Mouse (Mus musculus): ENCODE measurements around the gene Ttc28.

Gene Ttc28

DNA sequence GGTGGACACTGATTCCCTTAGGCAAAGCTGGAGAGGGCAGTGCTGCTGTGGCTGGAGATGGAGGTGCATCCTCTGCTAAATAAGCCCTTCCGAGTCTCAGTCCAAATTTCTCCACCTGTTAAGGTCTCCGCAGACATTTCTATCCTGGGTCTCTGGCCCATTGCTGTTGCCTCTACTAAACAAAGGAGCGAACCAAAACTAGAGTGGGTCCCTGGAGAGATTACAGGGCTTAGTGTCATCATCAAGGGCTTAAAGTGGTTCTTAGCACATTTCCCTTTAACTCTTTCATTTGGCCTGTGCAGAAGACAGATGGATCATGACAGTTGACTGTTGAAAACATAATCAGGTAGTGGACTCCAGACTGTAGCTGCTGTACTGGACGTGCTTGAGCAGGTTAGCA, 9.0 kb downstream of the Ttc28 start:
- no peak for DNase-seq

DNA sequence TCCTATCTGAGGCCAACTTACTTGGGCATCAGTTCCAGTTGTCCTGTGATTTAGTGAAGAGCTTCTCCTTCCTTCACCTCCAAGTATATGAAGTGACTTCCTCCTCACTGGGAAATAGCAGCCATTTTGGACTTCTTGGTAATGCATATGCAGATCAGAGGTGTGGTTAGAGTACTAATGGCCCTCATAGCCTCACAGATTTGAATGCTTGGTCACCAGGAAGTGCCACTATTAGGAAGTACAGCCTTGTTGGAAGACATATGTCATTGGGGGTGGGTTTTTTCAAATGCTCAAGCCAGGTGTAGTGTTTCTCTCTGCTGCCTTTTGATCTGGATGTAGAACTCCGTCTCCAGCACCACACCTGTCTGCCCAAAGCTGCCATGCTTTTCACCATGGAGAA, 10.3 kb downstream of the Ttc28 start:
- no peak for DNase-seq

DNA sequence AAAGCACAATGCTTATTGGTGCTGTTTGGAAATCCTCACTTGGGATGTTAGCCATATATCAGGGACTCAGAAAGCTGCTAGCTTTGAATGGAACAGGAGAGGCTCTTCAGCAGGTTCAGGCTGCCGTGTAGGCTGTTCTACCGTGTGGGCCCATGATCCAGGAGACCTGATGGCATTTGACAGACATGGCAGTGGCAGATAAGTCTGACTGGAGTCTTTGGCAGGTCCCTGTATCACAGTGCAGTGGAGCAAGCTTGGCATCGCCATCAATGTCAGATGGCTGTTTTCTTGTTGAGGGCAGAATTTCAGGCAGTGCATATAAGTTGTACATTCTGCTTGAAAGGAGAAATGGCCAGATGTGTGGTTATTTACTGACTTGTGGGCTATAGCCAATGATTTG, 11.0 kb downstream of the Ttc28 start:
- no peak for DNase-seq

- DNase-seq = no peak
Observed at GRCm38 (mm10) chr5:110897114-110897788, 17.6 kb downstream of the Ttc28 start.

- DNase-seq = no peak
Observed at GRCm38 (mm10) chr5:110898169-110898568, 18.6 kb downstream of the Ttc28 start.

- DNase-seq = no peak
Observed at GRCm38 (mm10) chr5:110898785-110899184, 19.2 kb downstream of the Ttc28 start.

- no peak for DNase-seq
Observed at GRCm38 (mm10) chr5:110900331-110900730, 20.7 kb downstream of the Ttc28 start.

DNA sequence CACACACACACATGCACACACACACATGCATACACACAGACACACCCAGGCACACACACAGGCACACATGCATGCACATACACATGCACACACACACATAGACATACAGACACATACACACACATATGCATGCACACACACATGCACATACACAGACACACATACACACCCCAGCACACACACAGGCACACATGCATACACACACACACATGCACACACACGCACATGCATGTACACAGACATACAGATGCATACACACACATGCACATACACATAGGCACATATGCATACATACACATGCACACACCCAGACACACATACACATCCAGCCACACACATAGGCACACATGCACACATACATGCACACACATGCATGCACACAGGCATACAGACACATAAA, 27.1 kb downstream of the Ttc28 start:
- DNase-seq = no peak

GRCm38 (mm10) chr5:110908879-110909278, 29.3 kb downstream of the Ttc28 start:
- no peak for DNase-seq

DNA sequence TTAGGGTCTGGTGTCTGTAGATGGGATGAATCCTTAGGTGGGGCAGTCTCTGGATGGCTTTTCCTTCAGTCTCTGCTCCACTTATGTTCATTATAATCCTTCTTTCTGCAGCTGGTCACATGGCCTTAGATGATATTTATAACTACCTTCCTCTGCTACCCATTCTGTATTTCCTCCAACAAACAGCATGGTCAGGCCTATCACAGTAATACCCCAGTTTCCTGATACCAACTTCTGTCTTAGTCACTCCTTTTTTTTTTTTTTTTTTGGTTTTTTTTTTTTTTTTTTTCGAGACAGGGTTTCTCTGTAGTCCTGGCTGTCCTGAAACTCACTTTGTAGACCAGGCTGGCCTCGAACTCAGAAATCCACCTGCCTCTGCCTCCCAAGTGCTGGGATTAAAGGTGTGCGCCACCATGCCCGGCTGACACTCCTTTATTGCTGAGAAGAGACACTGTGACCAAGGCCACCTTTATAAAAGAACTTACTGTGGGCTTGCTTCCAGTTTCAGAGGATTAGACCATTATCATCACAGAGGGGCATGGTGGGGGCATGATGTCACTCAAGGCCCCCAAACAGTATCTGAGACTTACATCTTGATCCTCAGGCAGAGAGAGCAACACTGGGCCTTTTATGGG, 30.5 kb downstream of the Ttc28 start:
- no peak for DNase-seq

DNA sequence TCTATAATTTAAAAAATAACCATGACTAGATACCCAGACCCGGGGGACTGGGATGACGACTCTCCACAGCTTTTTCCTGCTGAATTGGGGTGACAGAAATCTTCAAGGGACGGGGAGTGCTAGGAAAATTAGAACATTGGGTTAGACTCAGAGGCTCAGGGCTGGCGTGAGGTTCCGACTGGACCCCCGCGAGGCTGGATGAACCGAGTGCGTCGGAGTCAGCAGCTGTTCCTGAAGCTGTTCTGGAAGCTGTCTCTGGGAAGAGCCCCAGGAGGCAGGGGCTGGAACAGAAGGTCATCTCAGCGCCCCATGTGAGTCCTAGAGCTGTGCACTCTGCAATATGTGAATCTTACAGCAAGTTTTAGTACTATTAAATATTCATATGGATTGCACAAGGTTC, 35.3 kb downstream of the Ttc28 start:
- DNase-seq = no peak

- DNase-seq = no peak
Observed at GRCm38 (mm10) chr5:110916241-110916640, 36.6 kb downstream of the Ttc28 start.

DNA sequence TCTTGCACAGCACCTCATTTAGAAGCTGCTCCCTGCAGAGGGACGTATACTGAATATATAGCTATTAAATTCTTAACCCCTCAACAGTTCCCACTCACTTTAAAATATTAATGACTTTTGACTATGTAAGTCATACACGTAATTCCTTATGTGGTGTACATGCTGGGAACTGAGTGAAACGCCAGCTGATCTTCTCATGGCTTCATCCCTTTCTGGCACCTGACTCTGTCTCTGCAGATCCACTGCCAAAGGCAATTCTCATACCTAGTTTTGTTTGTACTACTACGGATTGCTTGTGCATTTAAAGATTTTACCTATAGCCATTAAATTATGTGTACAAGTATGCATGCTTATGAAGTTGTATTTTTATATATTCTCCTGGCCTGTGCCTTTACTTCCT, 39.9 kb downstream of the Ttc28 start:
- no peak for DNase-seq

DNA sequence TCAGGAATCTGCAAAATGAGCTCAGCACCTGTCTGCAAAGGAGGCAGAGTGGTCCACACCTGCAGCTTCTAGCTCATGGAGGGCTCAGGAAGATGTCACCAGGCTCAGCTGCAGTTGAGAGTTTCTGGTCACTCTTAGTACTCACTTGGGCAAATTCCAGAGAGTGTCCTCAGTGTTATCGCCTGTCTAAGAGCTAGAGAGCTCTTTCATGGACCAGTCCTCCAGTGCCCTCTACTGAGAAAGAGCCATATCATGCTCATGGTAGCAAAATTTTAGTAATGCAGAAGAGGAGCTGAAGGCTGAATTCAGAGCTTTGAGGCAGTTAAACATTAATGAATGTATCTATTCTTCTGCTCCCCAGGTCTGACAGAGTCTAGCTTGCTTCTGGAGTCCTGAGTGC, 43.7 kb downstream of the Ttc28 start:
- DNase-seq = peak; percentile 49

DNA sequence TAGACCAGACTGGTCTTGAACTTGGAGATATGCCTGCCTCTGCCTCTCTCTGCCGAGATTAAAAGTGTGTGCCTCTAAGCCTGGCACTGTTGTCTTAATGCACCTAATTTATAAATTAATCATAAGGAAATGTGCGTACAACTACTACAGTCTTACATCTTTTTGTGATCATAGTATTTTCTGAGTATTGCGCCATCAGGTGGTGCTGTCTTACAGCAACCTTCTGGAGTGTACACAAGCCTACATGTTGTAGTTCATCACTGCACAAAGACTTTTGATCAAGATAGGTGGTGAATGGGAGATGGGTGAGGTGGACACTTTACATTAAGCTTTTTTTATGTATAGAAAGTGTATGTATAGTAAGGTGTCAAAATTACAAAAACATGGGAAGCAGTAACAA, 45.0 kb downstream of the Ttc28 start:
- no peak for DNase-seq

DNA sequence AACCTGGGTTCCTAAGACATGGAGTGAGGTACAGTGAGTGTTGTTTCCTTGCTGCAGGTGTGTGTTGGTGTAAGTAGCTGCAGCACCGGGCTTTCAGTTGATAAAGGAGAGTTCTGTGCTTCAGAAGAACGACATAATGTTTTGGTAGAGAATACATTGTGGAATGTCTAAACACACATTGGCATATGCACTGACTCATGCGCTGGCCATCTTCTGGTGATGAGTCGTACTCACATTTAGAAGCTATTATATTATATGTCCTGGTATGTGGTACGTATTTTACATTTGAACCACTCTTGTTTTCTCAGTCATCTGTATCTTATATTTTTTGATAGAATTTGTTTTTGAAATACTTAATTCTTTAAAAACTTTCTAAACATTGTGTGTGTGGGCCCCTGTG, 46.2 kb downstream of the Ttc28 start:
- no peak for DNase-seq

GRCm38 (mm10) chr5:110928289-110928688, 48.7 kb downstream of the Ttc28 start:
- no peak for DNase-seq

DNA sequence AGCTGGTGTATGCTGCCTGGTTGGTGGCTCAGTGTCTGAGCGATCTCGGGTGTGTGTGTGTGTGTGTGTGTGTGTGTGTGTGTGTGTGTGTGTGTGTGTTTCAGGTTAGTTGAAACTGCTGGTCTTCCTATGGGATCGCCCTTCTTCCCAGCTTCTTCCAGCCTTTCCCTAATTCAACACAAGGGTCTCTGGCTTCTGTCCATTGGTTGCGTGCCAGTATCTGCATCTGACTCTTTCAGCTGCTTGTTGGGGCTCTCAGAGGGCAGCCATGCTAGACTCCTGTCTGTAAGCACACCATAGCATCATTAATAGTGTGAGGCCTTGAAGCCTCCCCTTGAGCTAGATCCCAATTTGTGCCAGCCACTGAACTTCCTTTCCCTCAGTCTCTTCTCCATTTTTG, 49.7 kb downstream of the Ttc28 start:
- no peak for DNase-seq

- no peak for DNase-seq
Observed at GRCm38 (mm10) chr5:110936606-110937005, 57.0 kb downstream of the Ttc28 start.

DNA sequence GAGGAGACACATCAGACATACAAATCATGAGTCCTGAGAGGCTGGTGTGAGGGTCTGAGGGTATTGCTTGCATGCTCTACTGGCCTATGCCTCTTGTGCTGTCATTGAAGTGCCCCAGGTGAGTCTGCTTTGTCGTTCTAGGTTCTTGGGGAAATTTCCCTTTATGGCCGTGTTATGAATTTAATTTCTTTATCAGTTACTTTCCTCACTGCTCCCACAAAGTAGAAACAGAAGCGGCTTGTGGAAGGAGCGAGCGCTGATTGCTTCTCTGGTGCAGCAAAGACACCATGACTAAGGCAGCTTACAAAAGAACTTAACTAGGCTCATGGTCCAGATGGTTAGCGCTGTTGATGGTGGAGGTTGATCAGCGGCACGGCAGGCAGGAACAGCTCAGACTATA, 64.7 kb downstream of the Ttc28 start:
- DNase-seq = no peak

- no peak for DNase-seq
Observed at GRCm38 (mm10) chr5:110948476-110949399, 69.1 kb downstream of the Ttc28 start.

GRCm38 (mm10) chr5:110949791-110950190, 70.2 kb downstream of the Ttc28 start:
- DNase-seq = peak; percentile 40

DNA sequence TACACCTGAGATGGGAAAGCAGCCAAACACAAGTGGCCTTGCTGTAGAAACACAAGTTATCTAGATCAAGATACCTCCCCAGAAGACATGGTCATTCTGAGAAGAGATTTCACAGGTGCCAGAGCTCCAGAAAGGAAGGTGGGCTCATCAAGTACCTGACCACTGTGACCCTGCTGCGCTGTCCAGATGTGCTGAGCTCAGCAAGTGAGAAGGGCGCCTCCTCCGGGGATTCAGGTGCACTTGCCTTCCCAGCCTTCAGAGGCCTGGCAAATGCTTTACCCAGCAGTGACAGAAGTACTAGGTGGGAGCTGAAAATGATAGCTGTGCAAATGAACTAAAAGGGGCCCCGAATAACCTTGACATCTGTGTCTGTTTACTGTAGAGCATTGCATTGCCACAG, 78.6 kb downstream of the Ttc28 start:
- DNase-seq = no peak

GRCm38 (mm10) chr5:110960067-110960466, 80.5 kb downstream of the Ttc28 start:
- DNase-seq = no peak
